Mouse (Mus musculus): ENCODE measurements at regions not wholly inside any gene's neighbourhood (a gene's known extent, or its start where the extent isn't known, plus 50 kb on each side); places are given as distances from the start of the nearest gene placed in this dataset.

- no peak for TF ChIP-seq CTCF (conservative IDR thresholded peaks at IDR 0.05; ENCODE audit: low read length)
- TF ChIP-seq NANOG (IDR thresholded peaks at IDR 0.05; ENCODE audit: borderline replicate concordance, low read length) = no peak
Measured at GRCm38 (mm10) chr16:30872147-30872546, 209.1 kb downstream of the Xxylt1 start.
